Mouse (Mus musculus): ENCODE results near the gene Armc9. TPM values are rescaled to one million over a fixed set of nuclear protein-coding genes. Genes with fewer than 3 reads are reported as not detected.

The Armc9 gene
- polyA plus RNA-seq, 1 experiment from 2014 or later = 36.8 TPM

GRCm38 (mm10) chr1:86265060-86265459 lies 110.5 kb downstream of the Armc9 start:
- 83% methylated on average over 3 of the region's 3 CpGs for WGBS
- Histone ChIP-seq H3K36me3 (replicated peaks) (no peaks in the 10 kb centered on the region), H3K27ac (no peak overlapping the region)

DNA sequence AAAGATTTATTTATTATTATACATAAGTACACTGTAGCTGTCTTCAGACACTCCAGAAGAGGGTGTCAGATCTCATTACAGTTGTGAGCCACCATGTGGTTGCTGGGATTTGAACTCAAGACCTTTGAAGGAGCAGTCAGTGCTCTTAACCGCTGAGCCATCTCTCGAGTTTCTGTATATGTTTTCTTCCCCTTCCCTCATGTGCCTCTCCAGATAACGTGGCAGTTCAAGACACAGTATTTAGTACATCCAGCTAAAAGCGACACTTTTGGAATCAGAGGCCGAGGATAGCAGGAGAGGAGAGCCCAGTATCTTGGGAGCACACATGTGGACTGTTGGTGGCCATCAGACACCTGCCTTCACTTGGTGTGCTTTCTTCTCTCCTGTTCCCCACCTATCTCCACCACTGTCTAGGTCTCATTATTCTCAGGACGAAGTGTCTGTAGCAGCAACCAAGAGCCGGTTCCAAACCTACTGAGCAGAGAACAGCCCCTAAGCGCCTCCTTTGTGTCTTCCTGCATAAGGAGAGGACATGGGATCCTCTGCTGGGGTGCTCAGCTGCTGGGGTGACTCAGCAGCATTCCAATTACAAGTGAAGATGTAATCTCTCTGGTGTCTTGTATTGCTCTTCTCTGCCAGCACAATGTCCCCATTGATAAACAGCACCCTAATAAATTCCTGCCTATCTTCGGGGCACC lies 114.1 kb downstream of the Armc9 start:
- Histone ChIP-seq H3K27me3 (no peaks in the 10 kb centered on the region), H3K9me3 (no peaks in the 10 kb centered on the region), H3K27ac (no peak overlapping the region), H3K4me2 (no peak overlapping the region), H3K36me3 (replicated peaks) (no peaks in the 10 kb centered on the region), H3K4me1 (0 out of 2 replicates have a peak, but pooled peaks cover 4% of the 10 kb centered on the region), H3K9ac (no peak overlapping the region), H3K4me3 (replicated peaks) (no peak overlapping the region)
- WGBS = 89% methylated on average over 9 of the region's 9 CpGs
- no peak for ATAC-seq (ENCODE audit: low FRiP score)

More at GRCm38 (mm10) chr1:86265060-86265459, 110.5 kb downstream of the Armc9 start:
- no peak overlapping the region for H3K4me3 ChIP-seq (replicated peaks)
- 0 out of 2 replicates have a peak, but pooled peaks cover 8% of the 10 kb centered on the region for H3K4me1 ChIP-seq
- no peak for ATAC-seq (ENCODE audit: low FRiP score)
- H3K9me3 ChIP-seq = no peaks in the 10 kb centered on the region
- no peak overlapping the region for H3K9ac ChIP-seq
- no peak overlapping the region for H3K4me2 ChIP-seq
- H3K27me3 ChIP-seq = no peaks in the 10 kb centered on the region

GRCm38 (mm10) chr1:86269190-86269508 lies 114.6 kb downstream of the Armc9 start:
- Histone ChIP-seq H3K9ac (no peak overlapping the region), H3K4me1 (no peaks in the 10 kb centered on the region), H3K9me3 (no peaks in the 10 kb centered on the region), H3K4me3 (replicated peaks) (no peak overlapping the region), H3K27ac (no peak overlapping the region), H3K4me2 (no peak overlapping the region), H3K27me3 (no peaks in the 10 kb centered on the region), H3K36me3 (replicated peaks) (no peaks in the 10 kb centered on the region)
- WGBS = 90% methylated on average over 4 of the region's 4 CpGs
- ATAC-seq (ENCODE audit: low FRiP score) = no peak

GRCm38 (mm10) chr1:86271707-86272106 lies 117.1 kb downstream of the Armc9 start:
- WGBS = 86% methylated on average over 6 of the region's 6 CpGs
- Histone ChIP-seq H3K36me3 (replicated peaks) (no peaks in the 10 kb centered on the region), H3K4me1 (no peaks in the 10 kb centered on the region), H3K27ac (no peak overlapping the region), H3K27me3 (no peaks in the 10 kb centered on the region), H3K4me2 (no peak overlapping the region), H3K9me3 (no peaks in the 10 kb centered on the region), H3K4me3 (replicated peaks) (no peak overlapping the region), H3K9ac (no peak overlapping the region)
- ATAC-seq (ENCODE audit: low FRiP score) = no peak

DNA sequence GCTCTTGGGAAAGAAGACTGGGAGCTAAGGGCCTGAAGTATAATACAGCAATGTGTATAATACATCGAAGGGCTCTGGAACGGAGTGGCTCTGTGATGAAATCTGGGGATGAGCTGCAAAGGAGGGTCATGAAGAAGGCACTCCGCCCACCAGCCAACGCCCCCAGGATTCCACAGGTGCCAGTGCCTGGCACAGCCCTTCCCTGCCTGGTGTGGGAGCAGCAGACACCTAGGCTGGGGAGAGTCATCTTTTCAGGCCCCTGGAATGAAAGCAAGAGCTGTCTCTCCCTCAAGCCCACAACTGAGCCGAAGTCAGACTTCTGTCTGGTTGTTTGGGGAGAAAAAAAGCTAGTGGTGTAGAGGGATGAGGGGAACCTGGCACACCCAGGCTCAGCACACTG lies 122.5 kb downstream of the Armc9 start:
- Histone ChIP-seq H3K4me2 (no peak overlapping the region), H3K9ac (no peak overlapping the region), H3K27me3 (no peaks in the 10 kb centered on the region), H3K27ac (no peak overlapping the region), H3K4me3 (replicated peaks) (no peak overlapping the region), H3K4me1 (no peaks in the 10 kb centered on the region), H3K9me3 (no peaks in the 10 kb centered on the region), H3K36me3 (replicated peaks) (no peaks in the 10 kb centered on the region)
- no peak for ATAC-seq (ENCODE audit: low FRiP score)
- WGBS = 88% methylated on average over 5 of the region's 5 CpGs

- Histone ChIP-seq H3K9me3 (no peaks in the 10 kb centered on the region), H3K4me2 (no peak overlapping the region), H3K36me3 (replicated peaks) (no peaks in the 10 kb centered on the region), H3K4me1 (no peaks in the 10 kb centered on the region), H3K27me3 (no peaks in the 10 kb centered on the region), H3K27ac (no peak overlapping the region), H3K9ac (no peak overlapping the region), H3K4me3 (replicated peaks) (no peak overlapping the region)
- no peak for ATAC-seq (ENCODE audit: low FRiP score)
- 92% methylated on average over 11 of the region's 11 CpGs for WGBS
Observed at GRCm38 (mm10) chr1:86281781-86282536, 127.4 kb downstream of the Armc9 start.

GRCm38 (mm10) chr1:86284101-86284500 lies 129.5 kb downstream of the Armc9 start:
- H3K9ac ChIP-seq = no peak overlapping the region
- H3K4me3 ChIP-seq (replicated peaks) = no peak overlapping the region
- no peaks in the 10 kb centered on the region for H3K36me3 ChIP-seq (replicated peaks)
- H3K4me2 ChIP-seq = no peak overlapping the region
- 90% methylated on average over 5 of the region's 5 CpGs for WGBS
- H3K4me1 ChIP-seq = no peaks in the 10 kb centered on the region
- no peaks in the 10 kb centered on the region for H3K9me3 ChIP-seq
- no peak for ATAC-seq (ENCODE audit: low FRiP score)
- H3K27me3 ChIP-seq = 0 out of 2 replicates have a peak, but pooled peaks cover 3% of the 10 kb centered on the region
- H3K27ac ChIP-seq = no peak overlapping the region

DNA sequence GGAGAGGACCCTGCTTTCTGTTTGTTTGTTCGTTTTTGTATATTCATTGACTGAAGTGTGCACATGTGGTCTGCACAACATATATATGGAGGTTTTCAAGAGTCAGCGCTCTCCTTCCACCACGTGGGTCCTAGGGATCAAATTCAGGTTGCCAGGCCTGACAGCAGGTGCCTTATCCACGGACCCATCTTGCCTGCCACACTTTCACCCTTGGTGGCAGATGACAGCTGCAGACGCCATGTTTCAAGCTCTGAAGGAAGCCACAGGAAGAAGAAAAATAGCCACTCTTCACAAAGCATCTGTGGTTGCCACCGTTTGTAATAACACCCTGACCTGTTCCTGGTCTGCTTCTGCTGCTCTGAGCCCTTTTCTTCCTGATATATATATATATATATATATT lies 130.7 kb downstream of the Armc9 start:
- Histone ChIP-seq H3K9ac (no peak overlapping the region), H3K36me3 (replicated peaks) (no peaks in the 10 kb centered on the region), H3K9me3 (no peaks in the 10 kb centered on the region), H3K27me3 (0 out of 2 replicates have a peak, but pooled peaks cover 3% of the 10 kb centered on the region), H3K4me2 (no peak overlapping the region), H3K4me3 (replicated peaks) (no peak overlapping the region), H3K4me1 (no peaks in the 10 kb centered on the region), H3K27ac (no peak overlapping the region)
- WGBS = 81% methylated on average over 6 of the region's 6 CpGs
- no peak for ATAC-seq (ENCODE audit: low FRiP score)

DNA sequence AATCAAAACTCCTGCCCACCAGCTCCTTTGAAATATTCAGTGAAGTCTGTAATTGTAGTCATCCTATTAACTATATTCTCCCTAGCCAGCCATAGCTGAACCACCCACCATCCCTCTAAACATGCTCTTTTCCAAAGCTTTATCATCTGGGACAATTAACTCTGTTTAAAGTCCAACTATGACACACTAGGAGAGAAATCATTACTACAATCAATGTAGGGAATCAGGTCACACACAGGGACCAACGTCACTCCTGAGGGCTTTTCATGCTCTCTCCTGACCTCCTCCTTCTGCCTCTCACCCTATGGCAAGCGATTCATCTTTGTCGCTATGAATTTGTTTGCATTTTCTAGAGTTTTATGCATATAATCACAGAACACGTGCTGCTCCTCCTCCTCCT lies 132.9 kb downstream of the Armc9 start:
- H3K27me3 ChIP-seq = 0 out of 2 replicates have a peak, but pooled peaks cover 3% of the 10 kb centered on the region
- WGBS = 85% methylated on average over 4 of the region's 4 CpGs
- H3K4me1 ChIP-seq = no peaks in the 10 kb centered on the region
- no peaks in the 10 kb centered on the region for H3K9me3 ChIP-seq
- no peak overlapping the region for H3K4me2 ChIP-seq
- ATAC-seq (ENCODE audit: low FRiP score) = no peak
- H3K4me3 ChIP-seq (replicated peaks) = no peak overlapping the region
- no peak overlapping the region for H3K27ac ChIP-seq
- H3K36me3 ChIP-seq (replicated peaks) = no peaks in the 10 kb centered on the region
- H3K9ac ChIP-seq = no peak overlapping the region

DNA sequence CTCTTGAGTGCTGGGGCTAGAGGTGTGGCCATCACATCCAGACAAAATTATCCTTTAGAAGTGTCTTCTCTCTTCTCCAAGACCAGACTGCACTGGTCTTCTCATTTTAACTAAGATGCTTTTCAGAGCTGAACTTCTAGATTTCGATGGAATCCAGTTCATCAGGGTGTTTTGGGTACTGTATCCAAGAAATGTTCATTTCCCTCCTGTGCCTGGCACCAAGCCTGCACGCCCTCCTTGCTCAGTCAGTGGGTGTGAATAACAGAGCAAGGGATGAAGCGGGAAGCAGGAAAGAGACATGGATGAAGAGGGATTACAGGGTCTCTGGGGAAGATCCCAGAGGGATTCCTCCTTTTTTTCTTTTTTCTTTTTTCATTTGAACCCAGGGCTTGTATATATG lies 135.9 kb downstream of the Armc9 start:
- H3K4me1 ChIP-seq = peaks cover 11% of the 10 kb centered on the region
- ATAC-seq (ENCODE audit: low FRiP score) = no peak
- WGBS = 59% methylated on average over 3 of the region's 3 CpGs

DNA sequence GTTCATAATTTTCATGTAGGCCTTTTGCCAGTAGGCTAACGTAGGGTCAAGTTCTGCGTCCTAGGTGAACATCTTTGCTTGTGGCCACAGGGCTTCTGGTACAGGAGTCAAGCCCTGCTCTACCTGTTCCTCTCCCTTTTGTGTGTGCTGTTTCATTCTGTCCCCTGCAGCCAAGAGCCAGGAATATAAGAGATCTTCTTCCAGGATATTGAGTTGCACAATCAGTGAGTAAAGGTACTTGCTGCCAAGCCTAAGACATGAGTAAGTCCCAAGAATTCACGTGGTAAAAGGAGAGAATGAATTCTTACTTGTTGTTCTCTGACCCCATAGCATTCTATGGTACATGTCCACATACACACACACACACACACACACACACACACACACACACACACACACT lies 138.5 kb downstream of the Armc9 start:
- no peaks in the 10 kb centered on the region for H3K9me3 ChIP-seq
- no peak for ATAC-seq (ENCODE audit: low FRiP score)
- no peak overlapping the region for H3K27ac ChIP-seq
- H3K9ac ChIP-seq = no peak overlapping the region
- no peak overlapping the region for H3K4me2 ChIP-seq
- no peaks in the 10 kb centered on the region for H3K36me3 ChIP-seq (replicated peaks)
- peaks cover 3% of the 10 kb centered on the region; the same call in 1 of the 2 replicates for H3K27me3 ChIP-seq
- H3K4me1 ChIP-seq = peaks cover 11% of the 10 kb centered on the region
- H3K4me3 ChIP-seq (replicated peaks) = no peak overlapping the region
- WGBS = 93% methylated on average over 3 of the region's 3 CpGs

More for the DNA sequence above, 135.9 kb downstream of the Armc9 start:
- no peaks in the 10 kb centered on the region for H3K9me3 ChIP-seq
- no peak overlapping the region for H3K4me2 ChIP-seq
- no peaks in the 10 kb centered on the region for H3K36me3 ChIP-seq (replicated peaks)
- no peak overlapping the region for H3K9ac ChIP-seq
- no peak overlapping the region for H3K4me3 ChIP-seq (replicated peaks)
- 0 out of 2 replicates have a peak, but pooled peaks cover 3% of the 10 kb centered on the region for H3K27me3 ChIP-seq
- no peak overlapping the region for H3K27ac ChIP-seq

DNA sequence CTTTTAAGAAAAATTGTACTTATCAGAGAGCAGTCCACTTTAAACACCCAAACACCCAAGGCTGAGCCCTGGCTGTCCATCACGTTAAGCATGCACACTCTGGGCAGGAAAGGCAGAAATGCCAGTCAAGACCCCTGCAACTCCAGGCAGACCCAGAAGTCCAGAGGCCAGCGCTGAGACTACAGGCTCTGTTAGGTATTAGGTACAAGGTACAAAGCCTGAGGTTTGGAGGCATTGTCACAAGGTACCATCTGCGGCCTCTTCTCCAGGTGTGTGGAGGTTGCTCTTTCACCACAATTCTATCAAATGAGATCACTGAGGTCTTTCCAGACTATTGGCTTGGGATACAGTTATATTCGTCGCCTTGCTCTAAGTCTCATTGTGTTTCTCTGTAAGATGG lies 139.3 kb downstream of the Armc9 start:
- Histone ChIP-seq H3K36me3 (replicated peaks) (no peaks in the 10 kb centered on the region), H3K9me3 (no peaks in the 10 kb centered on the region), H3K27me3 (peaks cover under 1% of the 10 kb centered on the region; the same call in 1 of the 2 replicates), H3K4me3 (replicated peaks) (no peak overlapping the region), H3K27ac (no peak overlapping the region), H3K4me2 (no peak overlapping the region), H3K4me1 (peaks cover 11% of the 10 kb centered on the region), H3K9ac (no peak overlapping the region)
- WGBS = 91% methylated on average over 5 of the region's 5 CpGs
- no peak for ATAC-seq (ENCODE audit: low FRiP score)

Data from forebrain, embryonic 12.5 days (tissue).